Comparison of ENCODE assay signal across 8 mouse cellular contexts in the genomic region with DNA sequence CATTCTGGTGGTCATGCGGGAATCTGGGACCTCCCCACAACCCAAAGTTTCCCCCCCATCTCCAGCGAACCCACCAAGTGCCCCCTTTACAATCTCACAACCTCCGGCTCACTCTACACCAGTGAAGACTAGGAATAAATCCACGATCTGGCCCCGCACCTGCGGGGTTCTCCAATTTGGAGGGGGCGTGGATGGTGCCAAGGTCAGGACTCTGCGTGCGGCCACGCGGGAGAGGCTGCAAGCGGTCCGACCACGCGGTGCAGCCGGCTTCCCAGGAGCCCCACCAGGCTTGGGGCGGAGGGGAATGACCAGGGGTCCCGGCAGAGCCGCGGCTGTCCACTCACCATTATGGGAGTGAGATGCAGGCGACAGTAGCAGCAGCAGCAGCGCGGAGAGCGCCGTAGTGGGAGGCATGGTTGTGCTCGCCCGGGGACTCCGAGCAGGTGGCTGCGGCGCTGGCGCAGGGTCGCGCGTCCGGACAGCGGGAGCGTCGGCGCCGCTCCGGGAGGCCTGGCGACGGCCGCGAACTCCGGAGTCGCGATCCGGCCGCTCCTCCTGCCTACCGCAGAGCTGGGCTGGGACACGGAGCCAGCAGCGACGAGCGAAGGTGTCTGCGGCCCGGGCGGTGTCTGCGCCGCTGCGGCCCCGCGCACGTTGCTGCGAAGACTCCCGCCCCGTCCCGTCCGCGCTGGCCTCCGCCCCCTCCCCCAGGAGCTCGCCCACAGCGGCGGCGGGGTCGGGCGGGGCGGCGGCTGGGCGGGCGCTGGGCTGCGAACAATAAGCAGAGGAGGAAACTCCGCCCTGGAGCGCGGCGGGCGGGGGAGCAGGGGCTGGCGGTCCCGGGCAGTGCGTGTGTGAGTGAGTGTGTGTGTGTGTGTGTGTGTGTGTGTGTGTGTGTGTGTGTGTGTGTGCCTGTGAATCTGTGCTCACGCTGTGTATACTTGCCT. TPM values are rescaled to one million over a fixed set of nuclear protein-coding genes. Genes with fewer than 3 reads are reported as not detected.
DNase-seq lines count a peak whose midpoint lies in the region; TF ChIP-seq lines count a peak whose summit lies in the region.

Gene Podxl, minus strand, starts transcription at position 747 of the 947 bp plus-strand sequence.

- H3K79me2 ChIP-seq in liver, adult 2 months (ENCODE audit: control insufficient read depth, insufficient read depth, low read length) = no peaks in the 10 kb centered on the region
- H3K79me2 ChIP-seq in myocyte (ENCODE audit: control insufficient read depth, insufficient read depth) = no peaks in the 10 kb centered on the region

- WGBS in embryonic facial prominence, embryonic 10.5 days = under 1% methylated on average over 91 of the region's 91 CpGs
- under 1% methylated on average over 81 of the region's 91 CpGs for WGBS in heart, embryonic 10.5 days
- whole genome bisulfite sequencing in liver, adult 2 months = 1% methylated on average over 90 of the region's 91 CpGs

- H3K36me3 ChIP-seq in embryonic facial prominence, embryonic 10.5 days (replicated peaks) = no peaks in the 10 kb centered on the region
- H3K36me3 ChIP-seq in heart, embryonic 10.5 days = no peaks in the 10 kb centered on the region
- no peaks in the 10 kb centered on the region for H3K36me3 ChIP-seq in liver, adult 2 months (ENCODE audit: control insufficient read depth, insufficient read depth, low read length)
- no peaks in the 10 kb centered on the region for H3K36me3 ChIP-seq in myocyte (ENCODE audit: control insufficient read depth, insufficient read depth)

- no peaks in the 10 kb centered on the region for H3K9me3 ChIP-seq in embryonic facial prominence, embryonic 10.5 days
- H3K9me3 ChIP-seq in heart, embryonic 10.5 days = no peaks in the 10 kb centered on the region

- peak within 1 kb of the TSS; percentile 10 for H3ac ChIP-seq in myocyte (ENCODE audit: control insufficient read depth, insufficient read length)

- H3K4me3 ChIP-seq in embryonic facial prominence, embryonic 10.5 days = peak within 1 kb of the TSS; percentile 63
- peak within 1 kb of the TSS; percentile 86 for H3K4me3 ChIP-seq in heart, embryonic 10.5 days
- peak within 1 kb of the TSS; percentile 55 for H3K4me3 ChIP-seq in liver, adult 2 months (ENCODE audit: insufficient read depth, low read depth, low read length)
- peak within 1 kb of the TSS; percentile 10 for H3K4me3 ChIP-seq in myocyte

- peak within 1 kb of the TSS; percentile 70 for H3K4me2 ChIP-seq in myocyte (ENCODE audit: low read depth)

- H3K9ac ChIP-seq in liver, adult 2 months (ENCODE audit: low read depth, low read length) = peak within 1 kb of the TSS; percentile 63

- TF ChIP-seq CTCF in liver, adult 2 months (IDR thresholded peaks at IDR 0.05; ENCODE audit: low read depth, low read length) = no peak

- peaks cover 69% of the 10 kb centered on the region for H3K4me1 ChIP-seq in embryonic facial prominence, embryonic 10.5 days
- peaks cover 78% of the 10 kb centered on the region for H3K4me1 ChIP-seq in heart, embryonic 10.5 days
- 0 out of 2 replicates have a peak, but pooled peaks cover 4% of the 10 kb centered on the region for H3K4me1 ChIP-seq in liver, adult 2 months (ENCODE audit: control insufficient read depth, insufficient read depth, low read length)

- peak; percentile 28 to 40 for DNase-seq in cerebellum, adult 18-20 months
- DNase-seq in cerebellum, adult 11-12 months = no peak
- peak; percentile 91 for DNase-seq in embryonic facial prominence, embryonic 10.5 days (ENCODE audit: low spot score)
- DNase-seq in heart, embryonic 10.5 days (ENCODE audit: low spot score) = peak; percentile 95
- peak; percentile 68 for DNase-seq in kidney, adult 9 months
- no peak for DNase-seq in liver, adult 2 months (ENCODE audit: extremely low read depth, low read depth, low spot score)
- DNase-seq in spleen, postnatal 36 days (ENCODE audit: low spot score in 2 of 2) = peak; percentile 36 to 44

- TF ChIP-seq POLR2A in liver, adult 2 months (IDR thresholded peaks at IDR 0.05; ENCODE audit: extremely low read depth, insufficient read depth, low read length) = no peak
- no peak for TF ChIP-seq POLR2A in myocyte (IDR thresholded peaks at IDR 0.05; ENCODE audit: insufficient read length, low read depth)

- H3K27ac ChIP-seq in embryonic facial prominence, embryonic 10.5 days (replicated peaks) = peak within 1 kb of the TSS; percentile 84
- H3K27ac ChIP-seq in heart, embryonic 10.5 days = peak within 1 kb of the TSS; percentile 93
- no peak within 1 kb of the TSS for H3K27ac ChIP-seq in liver, adult 2 months (replicated peaks; ENCODE audit: insufficient read depth, low read depth, low read length)

- peaks cover 98% of the 10 kb centered on the region for H3K27me3 ChIP-seq in embryonic facial prominence, embryonic 10.5 days (replicated peaks; ENCODE audit: low read depth, poor library complexity, severe bottlenecking)
- 0 out of 2 replicates have a peak, but pooled peaks cover 6% of the 10 kb centered on the region for H3K27me3 ChIP-seq in heart, embryonic 10.5 days (ENCODE audit: insufficient read depth, poor library complexity, severe bottlenecking)
- peaks cover 11% of the 10 kb centered on the region; the same call in 1 of the 2 replicates for H3K27me3 ChIP-seq in liver, adult 2 months (ENCODE audit: control insufficient read depth, insufficient read depth, low read length)
- H3K27me3 ChIP-seq in myocyte (ENCODE audit: control insufficient read depth, insufficient read depth, insufficient read length) = no peaks in the 10 kb centered on the region

TF ChIP-seq in myocyte, 11 proteins besides CTCF, POLR2A, EP300 and RAD21:
- peak in 1 of 3 experiments; percentile 17 for TF ChIP-seq MYOD1 (IDR thresholded peaks at IDR 0.05; ENCODE audit: control insufficient read depth in 1 of 3, insufficient read length in 2 of 3, low read depth in 2 of 3)
- peak in 1 of 3 experiments; percentile 21 for TF ChIP-seq MYOG (IDR thresholded peaks at IDR 0.05; ENCODE audit: control insufficient read depth in 1 of 3, insufficient read depth in 1 of 3, insufficient read length in 2 of 3, low read depth in 2 of 3)
- no peak for TF ChIP-seq E2F4 (IDR thresholded peaks at IDR 0.05; ENCODE audit: insufficient read depth)

RNA-seq across cellular contexts. Expression of gene Podxl, which starts in this region (rescaled TPM):
- 16.6 and 18.0 TPM in 2 replicates for polyA plus RNA-seq in embryonic facial prominence, embryonic 10.5 days (2016; fragmentation: Nextera tagmentation; extraction: Ambion mirVana)
- polyA plus RNA-seq in heart, embryonic 10.5 days (2016; fragmentation: Nextera tagmentation; extraction: Ambion mirVana) = 47.6 and 62.0 TPM in 2 replicates
- total RNA-seq in liver, adult 2 months (2014; rRNA removed) = 3.0 and 3.6 TPM in 2 replicates
- polyA plus RNA-seq in liver, adult 2 months (2012; rRNA removed) = 2.1 and 2.4 TPM in 2 replicates
- polyA plus RNA-seq in myocyte (2012; fragmentation: generic; extraction: Trizol) = 0.60 TPM

Comparison
In these comparisons a context has a peak if more than half of its experiments do, and no peak if none do; other contexts are left out.
1. DNase-seq: peak in cerebellum, adult 18-20 months (2 of 2), embryonic facial prominence, embryonic 10.5 days (single experiment), heart, embryonic 10.5 days (single experiment), kidney, adult 9 months (single experiment) and spleen, postnatal 36 days (2 of 2); none in cerebellum, adult 11-12 months (single experiment) and liver, adult 2 months (single experiment).
2. H3K4me3 ChIP-seq: peak in every context shown above with its lines; median percentile 86 in heart, embryonic 10.5 days; 63 in embryonic facial prominence, embryonic 10.5 days; 55 in liver, adult 2 months; 10 in myocyte.